Mouse (Mus musculus) kidney, adult 8-10 months (tissue): ENCODE measurements at regions not wholly inside any gene's neighbourhood (a gene's known extent, or its start where the extent isn't known, plus 50 kb on each side); places are given as distances from the start of the nearest gene placed in this dataset.

Experiments used
- DNase-seq, 2 experiments: peaks; one replicate each; pipeline ENCODE4 v3.0.0; 2022

- DNase-seq = no peak
Observed at GRCm38 (mm10) chr4:34105251-34105650, 55.3 kb upstream of the Spaca1 start.

DNA sequence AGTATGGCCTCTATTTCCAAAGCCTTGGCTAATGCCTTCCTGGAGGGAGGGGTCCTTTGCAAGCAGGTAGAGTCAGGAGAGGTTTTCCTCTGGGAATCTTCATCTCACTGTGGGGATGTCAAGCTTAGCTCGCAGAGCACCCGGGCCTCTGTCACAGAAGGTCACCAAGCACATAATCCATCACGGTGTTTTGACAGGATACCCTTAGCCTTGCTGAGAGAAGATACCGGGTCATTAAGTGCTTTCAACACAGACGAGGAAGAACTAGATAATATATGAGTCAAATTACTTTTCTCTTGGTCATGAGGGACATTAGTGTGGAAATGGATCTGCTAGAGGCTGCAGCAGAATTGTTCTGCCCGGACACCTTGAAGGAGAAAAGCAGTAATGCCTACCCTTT, 64.3 kb upstream of the Spaca1 start:
- DNase-seq = no peak

DNA sequence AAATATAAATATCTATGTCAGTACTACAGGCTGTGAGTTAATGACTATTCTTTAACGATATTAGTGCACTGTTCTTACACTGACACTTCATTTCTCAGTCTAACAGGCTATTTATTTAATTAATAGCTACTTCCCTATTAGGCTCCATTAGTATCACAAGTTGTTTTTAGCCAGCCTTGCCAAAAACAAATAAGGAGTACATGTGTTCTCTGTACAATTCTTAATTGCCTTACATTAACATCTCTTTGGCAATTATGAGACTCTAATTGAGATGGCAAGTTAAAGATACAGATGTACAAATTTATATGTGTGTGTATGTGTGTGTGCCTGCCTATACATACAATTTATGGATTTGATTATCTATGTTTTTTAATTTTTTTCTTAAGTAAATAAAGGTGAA, 67.1 kb upstream of the Spaca1 start:
- no peak for DNase-seq

DNA sequence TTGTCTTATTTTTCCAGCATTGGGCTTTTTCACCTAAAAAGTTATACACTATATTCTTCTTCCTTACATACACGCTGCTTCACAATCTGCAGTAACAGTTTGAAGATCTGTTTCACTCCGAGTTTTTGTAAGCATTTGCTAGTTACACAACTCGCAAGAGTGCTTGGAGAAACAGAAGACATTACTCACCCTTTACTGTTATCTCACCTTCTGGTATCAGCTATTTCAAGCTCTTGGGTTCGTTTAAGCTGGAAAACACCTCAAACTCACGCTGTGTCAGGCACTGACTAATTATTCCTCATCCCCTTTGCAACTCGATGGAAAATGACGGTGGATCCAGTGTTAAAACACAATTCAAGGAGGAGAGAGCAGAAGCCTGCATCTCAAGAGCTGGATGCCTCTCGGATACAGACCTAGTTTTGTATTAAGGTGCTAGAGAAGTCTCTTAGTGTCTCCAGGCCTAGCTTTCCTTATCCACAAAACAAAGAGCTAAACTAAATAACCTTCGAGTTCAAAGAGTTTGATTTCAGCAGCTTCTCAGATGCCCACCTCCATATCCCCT, 73.0 kb upstream of the Spaca1 start:
- no peak for DNase-seq

DNA sequence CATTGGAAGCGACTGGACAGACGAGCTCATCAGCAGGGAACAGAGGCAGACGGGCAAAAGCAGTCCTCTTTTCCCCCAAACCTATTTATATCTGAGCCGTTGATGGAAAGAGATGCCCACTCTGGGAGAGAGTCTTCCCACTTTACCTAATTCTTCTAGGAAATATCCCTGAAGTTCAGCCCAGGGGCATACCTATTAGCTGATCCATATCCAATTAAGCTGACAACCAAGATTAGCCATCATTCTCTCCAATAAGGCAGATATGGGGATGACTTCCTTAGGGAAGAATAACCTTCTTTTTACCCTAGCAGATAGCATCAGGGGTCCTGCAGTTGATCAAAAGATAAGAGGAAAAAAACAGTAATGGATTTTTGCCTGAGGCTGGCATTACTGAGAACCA, 78.2 kb upstream of the Spaca1 start:
- DNase-seq = no peak

DNA sequence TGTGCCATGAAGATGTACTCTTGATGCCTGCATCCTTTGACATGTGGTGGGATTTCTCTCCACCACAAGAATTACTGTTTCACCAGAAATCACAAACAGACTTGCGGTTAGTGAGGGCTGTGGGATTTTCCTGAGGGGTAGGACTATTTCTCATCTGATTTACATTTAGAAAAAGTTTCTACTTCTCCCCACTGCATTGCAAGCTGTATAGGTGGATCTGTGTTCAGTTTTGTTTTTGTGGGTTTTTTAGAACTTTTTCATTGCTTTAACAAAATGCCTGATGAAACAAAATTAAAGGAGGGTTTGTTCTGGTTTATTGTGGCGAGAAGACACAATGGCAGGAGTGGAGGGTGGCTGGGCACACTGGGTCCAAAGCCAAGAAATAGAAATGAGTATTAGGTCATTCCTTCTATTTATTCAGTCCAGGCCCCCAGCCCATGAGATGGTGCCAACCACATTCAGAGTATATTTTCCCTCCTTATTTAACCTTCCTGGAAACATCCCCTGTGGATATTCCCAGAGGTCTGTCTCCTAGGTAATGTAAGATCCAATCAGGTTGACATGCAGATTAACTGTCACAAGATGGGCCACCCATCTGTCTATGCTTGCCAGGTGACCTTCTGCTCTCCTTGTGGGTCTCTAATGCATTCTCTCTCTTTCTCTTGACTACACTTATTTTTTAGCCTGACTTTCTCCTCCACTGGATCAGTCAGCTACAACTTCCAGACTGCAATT, 96.3 kb upstream of the Spaca1 start:
- no peak for DNase-seq

DNA sequence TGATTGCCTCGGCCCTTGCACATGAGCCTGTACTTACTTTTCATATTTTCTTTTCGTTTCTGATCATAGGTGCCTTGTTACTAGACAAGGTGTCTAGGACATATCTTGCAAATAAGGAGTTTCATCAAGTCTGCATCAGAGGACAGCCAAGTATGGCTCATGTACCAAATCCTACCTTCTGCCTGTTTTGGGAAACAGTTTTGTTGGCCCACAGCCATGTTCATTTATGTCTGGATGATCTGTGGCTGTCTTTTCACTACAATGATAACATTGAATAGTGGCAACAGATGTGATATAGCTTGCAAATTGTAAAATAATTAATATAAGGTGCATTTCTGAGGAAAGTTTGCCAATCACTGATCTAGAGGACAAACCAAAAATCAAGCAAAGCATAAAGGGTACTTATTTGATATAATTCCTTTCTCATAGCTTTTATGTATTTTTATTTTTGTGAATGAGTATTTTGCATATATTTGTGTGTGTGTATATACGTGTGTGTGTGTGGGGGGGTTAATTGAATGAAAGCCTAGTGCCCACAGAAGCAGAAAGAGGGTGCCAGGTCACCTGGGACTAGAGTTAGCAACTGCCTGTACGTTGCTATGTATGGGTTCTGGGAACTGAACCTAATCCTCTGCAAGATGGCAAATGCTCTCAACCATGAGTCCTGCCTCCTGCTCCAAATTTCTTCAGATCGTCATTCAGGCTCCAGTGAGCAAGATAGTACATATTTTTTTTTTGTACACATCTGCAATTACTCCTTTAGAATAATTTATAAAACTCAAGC, 99.2 kb upstream of the Spaca1 start:
- no peak for DNase-seq

GRCm38 (mm10) chr4:34151605-34152347, 101.8 kb upstream of the Spaca1 start:
- no peak for DNase-seq

DNA sequence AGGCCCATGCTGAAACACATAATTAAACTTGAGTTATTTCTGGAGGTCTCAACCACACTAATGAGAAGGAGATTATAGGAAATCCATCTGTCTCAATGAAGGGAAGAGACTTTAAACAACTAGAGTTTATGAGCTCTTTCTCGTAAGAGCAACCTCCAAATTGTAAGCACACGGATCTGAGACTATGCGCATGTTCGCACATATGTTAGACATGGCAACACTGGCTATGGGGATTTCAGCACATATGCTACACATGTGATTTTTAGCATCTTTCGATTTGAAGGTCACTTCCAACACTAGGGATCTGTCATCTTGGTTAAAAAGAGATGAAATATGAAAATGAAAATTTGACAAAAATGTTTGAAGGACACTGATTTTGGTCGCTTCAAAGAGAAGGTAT, 105.5 kb upstream of the Spaca1 start:
- no peak for DNase-seq

DNA sequence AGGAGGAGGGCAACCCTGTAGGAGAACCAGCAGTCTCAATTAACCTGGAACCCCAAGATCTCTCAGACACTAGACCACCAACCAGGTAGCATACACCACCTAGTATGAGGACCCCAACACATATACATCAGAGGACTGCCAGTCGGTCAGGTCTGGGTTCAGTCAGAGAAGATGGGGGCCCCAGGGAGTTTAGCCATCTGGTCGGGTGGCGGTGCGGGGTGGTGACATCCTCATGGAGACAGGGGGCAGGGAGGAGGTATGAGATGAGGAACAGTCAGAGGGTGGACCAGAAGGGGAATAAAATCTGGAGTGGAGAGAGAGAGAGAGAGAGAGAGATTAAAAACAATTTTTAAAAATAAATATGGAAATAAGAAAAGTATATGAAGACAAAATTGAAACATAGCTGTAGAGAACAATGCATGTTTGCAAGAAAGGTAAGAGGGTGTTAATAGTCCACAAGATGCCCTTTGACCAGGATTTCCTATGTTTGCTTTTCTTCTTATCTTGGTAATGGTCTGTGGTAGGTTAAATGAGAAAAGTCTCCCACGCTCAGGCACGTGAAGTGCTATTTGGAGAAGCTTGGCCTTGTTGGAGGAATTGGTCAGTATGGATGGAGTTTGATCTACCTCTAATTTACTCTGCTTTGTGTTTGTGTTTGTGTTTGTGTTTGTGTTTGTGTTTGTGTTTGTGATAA, 108.0 kb upstream of the Spaca1 start:
- DNase-seq = no peak

- no peak for DNase-seq
Observed at GRCm38 (mm10) chr4:34171265-34171862, 121.4 kb upstream of the Spaca1 start.

GRCm38 (mm10) chr4:34172000-34172399, 122.0 kb upstream of the Spaca1 start:
- no peak for DNase-seq

DNA sequence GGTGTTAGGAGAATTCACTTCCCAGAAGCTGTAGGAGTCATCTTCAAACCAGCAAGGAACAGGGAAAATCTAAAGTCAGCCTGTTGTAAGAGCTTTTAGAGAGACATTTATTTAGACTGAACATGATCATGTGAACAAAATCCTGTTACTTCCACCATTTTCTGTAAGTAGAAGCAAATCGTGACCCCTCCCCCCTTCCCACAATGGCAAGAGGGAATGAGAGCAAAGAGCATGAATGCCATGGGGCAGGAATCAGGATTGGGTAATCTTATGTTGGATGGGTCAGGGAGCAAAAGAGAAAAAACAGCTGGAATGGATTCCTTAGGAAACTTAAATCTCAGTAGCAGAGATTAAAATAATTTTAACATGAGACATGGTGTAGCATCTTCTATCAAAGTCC, 127.4 kb upstream of the Spaca1 start:
- DNase-seq = no peak

DNA sequence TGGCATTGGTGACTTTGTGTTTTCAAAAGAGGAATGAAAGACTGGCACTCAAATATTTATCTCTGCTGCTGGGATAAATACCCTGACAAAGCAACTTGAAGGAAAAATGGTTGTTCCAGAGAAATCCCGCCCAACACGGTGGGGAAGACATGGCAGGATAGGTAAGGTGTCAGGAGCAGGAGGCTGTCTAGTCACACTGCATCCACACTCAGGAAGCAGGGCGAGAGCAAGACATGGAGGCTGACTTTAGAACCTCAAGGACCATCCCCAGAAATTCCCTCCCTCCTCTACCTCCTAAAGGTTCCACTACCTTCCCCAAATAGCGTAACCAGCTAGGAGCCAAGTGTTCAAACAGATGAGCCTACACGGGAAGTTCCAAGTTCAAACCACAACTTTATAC, 136.5 kb upstream of the Spaca1 start:
- DNase-seq = no peak

GRCm38 (mm10) chr4:34203193-34203848, 153.3 kb upstream of the Spaca1 start:
- no peak for DNase-seq

- DNase-seq = no peak
Observed at GRCm38 (mm10) chr4:34209179-34209896, 159.3 kb upstream of the Spaca1 start.

GRCm38 (mm10) chr4:34213731-34214130, 163.7 kb upstream of the Spaca1 start:
- DNase-seq = no peak

GRCm38 (mm10) chr4:34214346-34214745, 164.4 kb upstream of the Spaca1 start:
- DNase-seq = no peak

GRCm38 (mm10) chr4:34221915-34222314, 171.9 kb upstream of the Spaca1 start:
- DNase-seq = no peak

DNA sequence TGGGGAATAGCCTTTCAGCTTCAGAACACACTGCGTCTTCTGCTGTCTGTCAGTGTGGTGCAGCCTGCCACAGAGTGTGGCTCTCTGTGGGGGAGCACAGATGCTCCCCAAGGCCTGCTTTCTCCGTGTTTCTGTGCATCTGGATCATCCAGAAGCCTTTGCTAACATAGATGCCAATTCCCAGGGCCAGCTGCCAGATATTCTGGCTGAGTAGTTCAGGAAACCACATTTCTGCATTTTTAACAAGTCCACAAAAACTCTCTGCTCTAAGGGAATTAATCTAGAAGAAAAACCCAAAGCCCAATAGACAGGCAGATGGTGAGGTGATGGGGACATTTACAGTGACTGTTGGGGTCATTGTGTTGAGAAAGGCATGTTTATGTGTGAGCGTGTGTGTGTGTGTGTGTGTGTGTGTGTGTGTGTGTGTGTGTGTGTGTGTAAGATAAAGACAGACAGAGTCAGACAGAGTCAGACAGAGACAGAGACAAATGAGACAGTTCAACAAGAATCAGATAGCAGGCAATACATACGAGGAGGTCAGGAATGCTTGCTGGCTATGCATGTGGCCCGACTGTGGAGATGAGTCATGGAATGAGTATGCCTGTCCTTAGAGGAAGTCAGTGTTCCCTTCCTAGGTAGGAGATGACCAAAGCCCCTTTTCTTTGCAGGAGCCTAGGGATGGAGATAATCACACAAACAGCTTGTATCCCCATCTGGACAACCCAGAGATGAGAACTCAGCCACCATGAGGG, 176.3 kb upstream of the Spaca1 start:
- DNase-seq = no peak
